Mouse (Mus musculus): ENCODE measurements at regions not wholly inside any gene's neighbourhood (a gene's known extent, or its start where the extent isn't known, plus 50 kb on each side); places are given as distances from the start of the nearest gene placed in this dataset.

DNA sequence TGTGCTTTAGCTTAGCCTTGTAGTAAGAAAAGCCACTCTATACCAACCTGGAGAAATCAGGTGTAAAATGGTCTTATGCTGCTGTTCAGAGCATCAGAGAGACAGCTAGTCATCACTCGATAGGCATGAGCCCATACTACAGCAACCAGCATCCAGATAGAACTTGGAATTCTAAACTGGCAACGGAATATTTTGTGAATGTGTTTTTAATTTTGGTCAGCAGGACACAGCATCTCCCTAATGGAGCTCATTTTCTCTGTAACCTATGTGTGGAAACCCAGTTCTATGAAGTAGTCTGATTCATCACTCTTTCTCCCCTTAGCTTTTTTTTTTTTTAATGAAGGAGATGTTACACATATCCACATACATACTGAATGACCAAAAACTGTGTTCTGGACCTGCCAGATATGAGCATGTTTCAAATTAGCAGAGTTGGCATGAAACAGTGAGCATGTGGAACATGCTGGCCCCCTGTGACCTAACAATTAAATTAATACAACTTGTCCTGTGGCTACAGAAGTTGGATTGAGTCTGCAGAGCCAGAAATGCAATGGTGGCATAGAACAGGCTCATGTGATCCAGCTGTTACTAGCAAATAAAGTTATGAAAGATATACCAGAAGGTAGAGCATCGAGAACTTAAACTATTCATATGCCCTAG is 160.5 kb downstream of the Gipc2 start:
- Histone ChIP-seq H3K4me1 (ENCODE audit: control insufficient read depth, insufficient read depth, low read length) (no peaks in the 10 kb centered on the region), H3K4me3 (ENCODE audit: insufficient read depth, low read length) (no peak overlapping the region), H3K27ac (ENCODE audit: insufficient read depth, low read length) (no peak overlapping the region)
- TF ChIP-seq POLR2A (IDR thresholded peaks at IDR 0.05; ENCODE audit: extremely low read depth, insufficient read depth, low read length), result no peak
- TF ChIP-seq CTCF (IDR thresholded peaks at IDR 0.05; ENCODE audit: extremely low read depth, insufficient read depth, low read length), result no peak

DNA sequence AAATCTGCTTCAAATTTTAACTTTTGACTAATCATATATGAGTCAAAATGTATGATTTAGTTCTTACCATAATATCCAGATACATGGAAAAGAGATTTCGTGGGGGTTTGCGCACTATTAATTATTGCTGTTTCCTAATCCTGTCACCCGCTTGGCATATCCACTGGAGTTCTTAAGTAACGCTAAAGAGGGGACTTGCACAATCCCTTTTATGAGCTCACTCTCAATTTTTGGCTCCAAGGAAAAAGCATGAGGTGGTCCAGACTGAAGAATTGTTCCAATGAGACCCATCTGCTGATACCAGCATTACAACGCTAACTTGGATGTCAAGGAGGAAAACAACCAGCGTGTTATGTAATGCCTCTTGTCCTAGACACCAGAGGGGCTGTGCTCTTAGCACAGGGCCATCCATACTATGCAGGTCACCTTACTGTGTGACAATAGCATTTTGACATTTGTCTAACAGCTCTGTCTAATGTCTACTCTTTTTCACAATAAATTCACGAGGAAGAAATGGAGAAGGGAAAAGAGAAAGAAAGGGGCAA is 161.5 kb downstream of the Gipc2 start:
- no peaks in the 10 kb centered on the region for H3K4me1 ChIP-seq (ENCODE audit: control insufficient read depth, insufficient read depth, low read length)
- no peak for TF ChIP-seq CTCF (IDR thresholded peaks at IDR 0.05; ENCODE audit: extremely low read depth, insufficient read depth, low read length)
- no peak for TF ChIP-seq POLR2A (IDR thresholded peaks at IDR 0.05; ENCODE audit: extremely low read depth, insufficient read depth, low read length)
- H3K4me3 ChIP-seq (ENCODE audit: insufficient read depth, low read length), result no peak overlapping the region
- H3K27ac ChIP-seq (ENCODE audit: insufficient read depth, low read length), result no peak overlapping the region

DNA sequence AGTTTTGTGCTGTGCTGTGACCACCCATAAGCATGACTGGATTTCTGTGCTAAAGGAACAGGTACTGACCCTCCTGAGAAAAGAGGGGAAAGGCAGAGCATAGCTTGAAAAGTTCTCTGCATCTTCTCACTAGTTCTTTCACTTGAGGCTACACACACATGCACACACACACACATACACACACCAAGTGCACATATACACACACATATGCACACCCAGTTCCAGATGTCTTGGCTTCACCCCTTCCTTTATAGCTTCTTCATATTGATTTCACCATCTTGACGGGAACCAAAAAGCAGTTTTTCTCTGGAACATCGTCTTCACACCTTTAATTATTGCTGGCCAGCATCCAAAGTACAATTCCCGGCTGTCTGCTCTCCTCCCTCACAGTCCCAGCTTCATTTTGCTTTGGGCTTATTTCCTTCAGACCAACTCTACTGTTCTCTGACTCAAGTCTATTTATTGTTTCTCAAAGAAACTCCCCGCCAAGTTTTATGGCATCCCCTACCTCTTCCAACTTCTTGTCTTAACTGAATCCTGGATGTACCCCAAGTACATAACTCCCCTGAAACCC is 160.2 kb upstream of the Ptgfr start:
- H3K27ac ChIP-seq (ENCODE audit: insufficient read depth, low read length), result no peak overlapping the region
- TF ChIP-seq POLR2A (IDR thresholded peaks at IDR 0.05; ENCODE audit: extremely low read depth, insufficient read depth, low read length) (no peak), CTCF (IDR thresholded peaks at IDR 0.05; ENCODE audit: extremely low read depth, insufficient read depth, low read length) (no peak)
- H3K4me1 ChIP-seq (ENCODE audit: control insufficient read depth, insufficient read depth, low read length), result no peaks in the 10 kb centered on the region
- H3K4me3 ChIP-seq (ENCODE audit: insufficient read depth, low read length), result no peak overlapping the region

DNA sequence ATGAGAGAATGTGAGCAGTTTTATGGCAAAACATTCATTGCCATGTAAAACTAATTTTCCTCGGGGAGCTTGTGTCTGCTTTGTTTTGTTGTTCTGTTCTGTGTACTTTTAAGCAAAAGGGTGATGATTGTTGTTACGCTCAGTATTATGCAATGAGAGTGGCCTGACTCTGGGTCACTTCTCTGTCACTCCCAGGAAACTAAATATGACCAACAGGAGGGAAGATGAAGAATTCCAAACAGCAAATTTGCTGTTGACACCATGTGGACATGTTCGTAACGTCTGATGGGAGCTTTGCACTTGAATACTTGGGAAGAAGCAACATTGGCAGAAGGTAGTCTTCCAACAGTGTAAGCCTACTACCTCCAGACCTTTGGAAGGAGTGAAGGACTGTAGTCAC is 159.7 kb upstream of the Ptgfr start:
- no peak overlapping the region for H3K4me3 ChIP-seq (ENCODE audit: insufficient read depth, low read length)
- TF ChIP-seq POLR2A (IDR thresholded peaks at IDR 0.05; ENCODE audit: extremely low read depth, insufficient read depth, low read length), result no peak
- H3K4me1 ChIP-seq (ENCODE audit: control insufficient read depth, insufficient read depth, low read length), result no peaks in the 10 kb centered on the region
- no peak overlapping the region for H3K27ac ChIP-seq (ENCODE audit: insufficient read depth, low read length)

DNA sequence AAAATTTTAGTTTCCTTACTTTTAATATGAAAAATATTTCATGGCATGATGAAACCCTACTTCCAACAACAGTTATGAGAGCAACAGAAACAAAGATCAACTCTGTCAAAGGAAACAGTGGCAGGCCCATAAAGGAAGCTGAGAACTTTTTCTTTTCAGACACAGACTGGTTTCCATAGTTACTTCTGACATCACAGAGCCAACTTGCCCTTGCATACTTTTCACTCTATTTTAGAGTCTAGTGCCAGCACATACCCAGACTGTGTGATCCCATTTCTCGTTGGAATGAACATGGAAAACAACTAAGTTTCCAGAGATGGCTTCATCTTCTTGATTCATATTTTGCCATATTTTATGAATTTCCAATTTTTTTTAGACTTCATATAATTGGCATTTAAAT is 150.8 kb upstream of the Ptgfr start:
- no peak for TF ChIP-seq CTCF (IDR thresholded peaks at IDR 0.05; ENCODE audit: extremely low read depth, insufficient read depth, low read length)
- TF ChIP-seq POLR2A (IDR thresholded peaks at IDR 0.05; ENCODE audit: extremely low read depth, insufficient read depth, low read length), result no peak
- Histone ChIP-seq H3K27ac (ENCODE audit: insufficient read depth, low read length) (no peak overlapping the region), H3K4me1 (ENCODE audit: control insufficient read depth, insufficient read depth, low read length) (no peaks in the 10 kb centered on the region), H3K4me3 (ENCODE audit: insufficient read depth, low read length) (no peak overlapping the region)

DNA sequence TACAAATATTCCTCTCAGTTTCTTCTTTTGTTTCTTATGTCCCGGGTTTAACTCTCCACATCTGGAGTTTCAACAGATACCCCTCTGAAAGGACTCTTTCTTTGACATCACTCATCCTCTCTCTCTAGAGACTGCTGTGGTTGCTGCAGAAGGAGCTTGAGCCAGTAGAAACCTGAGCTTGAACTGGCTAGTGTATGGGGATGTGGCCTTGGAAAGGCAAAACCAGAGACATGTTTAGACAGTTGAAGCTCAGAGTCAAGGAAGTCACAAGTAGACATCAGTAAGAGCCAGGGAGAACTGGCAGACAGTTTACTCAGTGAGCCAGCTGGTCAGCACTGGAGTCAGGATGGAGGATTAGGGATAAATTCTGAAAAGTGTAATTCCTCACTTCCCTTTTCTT is 140.7 kb upstream of the Ptgfr start:
- H3K4me1 ChIP-seq (ENCODE audit: control insufficient read depth, insufficient read depth, low read length), result no peaks in the 10 kb centered on the region
- H3K27ac ChIP-seq (ENCODE audit: insufficient read depth, low read length), result no peak overlapping the region
- TF ChIP-seq CTCF (IDR thresholded peaks at IDR 0.05; ENCODE audit: extremely low read depth, insufficient read depth, low read length) (no peak), POLR2A (IDR thresholded peaks at IDR 0.05; ENCODE audit: extremely low read depth, insufficient read depth, low read length) (no peak)
- H3K4me3 ChIP-seq (ENCODE audit: insufficient read depth, low read length), result no peak overlapping the region

DNA sequence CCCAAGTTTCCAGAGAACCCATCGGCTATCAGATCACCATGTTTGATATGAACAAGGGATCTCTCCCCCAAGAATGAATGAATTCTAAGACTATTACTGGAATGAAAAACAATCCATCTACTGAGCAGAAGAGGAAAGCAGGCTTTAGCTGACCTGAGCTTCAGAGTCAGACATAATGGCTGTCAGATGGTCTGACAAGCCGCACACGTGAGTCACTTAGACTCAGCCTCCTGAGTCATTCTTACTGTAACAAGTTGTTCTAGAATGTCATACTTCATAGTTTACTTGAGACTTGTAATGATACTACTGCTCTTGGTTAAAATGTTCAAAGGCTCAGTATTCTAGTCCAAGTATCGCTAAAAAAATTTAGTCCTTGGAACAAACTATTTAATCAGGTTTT is 140.2 kb upstream of the Ptgfr start:
- Histone ChIP-seq H3K27ac (ENCODE audit: insufficient read depth, low read length) (no peak overlapping the region), H3K4me3 (ENCODE audit: insufficient read depth, low read length) (no peak overlapping the region), H3K4me1 (ENCODE audit: control insufficient read depth, insufficient read depth, low read length) (no peaks in the 10 kb centered on the region)
- no peak for TF ChIP-seq POLR2A (IDR thresholded peaks at IDR 0.05; ENCODE audit: extremely low read depth, insufficient read depth, low read length)
- TF ChIP-seq CTCF (IDR thresholded peaks at IDR 0.05; ENCODE audit: extremely low read depth, insufficient read depth, low read length), result no peak

DNA sequence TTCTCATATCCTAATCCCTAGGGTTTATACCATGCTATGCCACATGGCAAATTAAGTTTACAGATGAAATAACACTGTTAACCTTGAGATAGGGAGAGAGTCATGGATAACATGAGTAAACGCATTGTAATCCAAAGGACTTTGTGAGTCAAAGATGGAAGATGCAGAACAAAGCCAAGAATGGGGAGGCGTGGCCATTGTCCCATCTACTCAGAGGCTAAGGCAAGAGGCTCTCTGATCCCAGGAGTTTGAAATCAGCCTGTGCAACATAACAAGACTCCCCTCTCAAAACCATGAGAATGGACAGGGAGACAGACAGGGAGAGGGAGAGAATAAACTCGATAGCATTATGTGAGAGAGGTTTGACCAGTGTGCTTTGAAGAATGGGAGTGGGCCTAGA is 112.4 kb upstream of the Ptgfr start:
- Histone ChIP-seq H3K4me1 (ENCODE audit: control insufficient read depth, insufficient read depth, low read length) (no peaks in the 10 kb centered on the region), H3K27ac (ENCODE audit: insufficient read depth, low read length) (no peak overlapping the region), H3K4me3 (ENCODE audit: insufficient read depth, low read length) (no peak overlapping the region)
- TF ChIP-seq POLR2A (IDR thresholded peaks at IDR 0.05; ENCODE audit: extremely low read depth, insufficient read depth, low read length) (no peak), CTCF (IDR thresholded peaks at IDR 0.05; ENCODE audit: extremely low read depth, insufficient read depth, low read length) (no peak)

DNA sequence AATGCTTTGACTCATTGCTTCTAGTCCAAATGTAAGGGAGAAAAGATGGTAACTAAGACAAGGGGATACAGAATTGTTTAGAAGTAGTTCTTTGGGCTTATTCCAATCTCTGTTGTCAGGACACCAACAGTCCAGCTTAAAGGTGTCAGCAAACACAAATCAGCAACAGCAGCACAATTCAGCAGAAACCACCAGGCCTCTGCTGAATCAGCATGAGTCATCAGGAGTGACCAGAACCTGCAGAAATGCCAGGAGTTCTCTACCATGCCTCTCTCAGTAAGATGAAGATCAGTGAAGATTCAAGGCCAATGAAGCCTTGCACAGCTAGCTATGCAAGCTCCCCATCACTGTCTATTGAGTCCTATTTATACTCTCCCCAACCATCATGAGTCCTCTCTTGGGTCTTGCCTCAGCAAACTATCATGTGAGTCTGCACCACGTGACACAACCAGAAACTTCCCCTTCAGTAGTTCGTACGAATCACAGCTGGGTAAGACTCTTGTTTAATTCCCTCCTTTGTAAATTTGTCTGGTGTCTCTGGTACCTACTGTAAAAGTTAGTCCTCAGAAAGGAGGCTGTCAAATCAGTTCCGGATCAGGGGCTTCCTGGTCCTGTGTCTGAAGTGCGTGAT is 110.7 kb upstream of the Ptgfr start:
- TF ChIP-seq POLR2A (IDR thresholded peaks at IDR 0.05; ENCODE audit: extremely low read depth, insufficient read depth, low read length) (no peak), CTCF (IDR thresholded peaks at IDR 0.05; ENCODE audit: extremely low read depth, insufficient read depth, low read length) (no peak)
- Histone ChIP-seq H3K27ac (ENCODE audit: insufficient read depth, low read length) (no peak overlapping the region), H3K4me3 (ENCODE audit: insufficient read depth, low read length) (no peak overlapping the region), H3K4me1 (ENCODE audit: control insufficient read depth, insufficient read depth, low read length) (no peaks in the 10 kb centered on the region)

DNA sequence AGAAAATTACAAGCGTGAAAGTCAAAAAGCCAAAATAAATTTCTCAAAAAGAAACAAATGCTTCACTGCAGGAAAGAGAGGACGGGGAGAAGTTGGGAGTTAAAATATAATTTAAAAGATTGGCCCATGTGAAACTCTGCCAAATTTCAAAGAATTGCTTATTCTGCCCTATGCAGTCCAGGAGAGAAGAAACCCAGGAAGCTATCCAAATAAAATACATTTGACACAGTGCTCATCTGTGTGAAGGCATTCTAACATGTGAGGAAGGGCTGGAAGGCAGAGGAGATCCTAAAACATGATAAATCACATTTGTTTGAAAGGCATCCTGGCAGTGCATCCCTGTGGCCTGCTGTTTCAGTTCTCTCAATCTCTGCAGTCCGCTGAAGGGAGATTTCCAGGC is 108.5 kb upstream of the Ptgfr start:
- Histone ChIP-seq H3K27ac (ENCODE audit: insufficient read depth, low read length) (no peak overlapping the region), H3K4me1 (ENCODE audit: control insufficient read depth, insufficient read depth, low read length) (no peaks in the 10 kb centered on the region), H3K4me3 (ENCODE audit: insufficient read depth, low read length) (no peak overlapping the region)
- TF ChIP-seq POLR2A (IDR thresholded peaks at IDR 0.05; ENCODE audit: extremely low read depth, insufficient read depth, low read length) (no peak), CTCF (IDR thresholded peaks at IDR 0.05; ENCODE audit: extremely low read depth, insufficient read depth, low read length) (no peak)

Data from cortical plate, adult 2 months (tissue).